Mouse (Mus musculus) stomach, embryonic 15.5 days (tissue): Measurements from ENCODE around the gene Auts2. TPM values are rescaled to one million over a fixed set of nuclear protein-coding genes. Genes with fewer than 3 reads are reported as not detected.

Experiments
- ATAC-seq: fragments of 200-750 bp; cut with Nextera tagmentation; 2 replicates; pipeline ENCODE4 v1.8.0; 2017; ENCODE audit warnings: low read depth, moderate number of reproducible peaks, moderate TSS enrichment; ENCODE audit not compliant: insufficient read depth, low FRiP score
- H3K27ac ChIP-seq: fragments of 300-500 bp; sonication (generic); 2 replicates; pipeline ENCODE4 v1.5.1; 2015; ENCODE audit warnings: mild to moderate bottlenecking, inconsistent platforms
- H3K27me3 ChIP-seq: fragments of 300-500 bp; sonication (generic); replicated peaks from 2 replicates; pipeline ENCODE4 v1.6.1; 2015; ENCODE audit warnings: inconsistent platforms
- H3K36me3 ChIP-seq: fragments of 300-500 bp; sonication (generic); 2 replicates; pipeline ENCODE4 v1.6.1; 2015; ENCODE audit warnings: inconsistent platforms
- H3K4me1 ChIP-seq: fragments of 300-500 bp; sonication (generic); 2 replicates; pipeline ENCODE4 v1.6.1; 2015; ENCODE audit warnings: inconsistent platforms
- H3K4me2 ChIP-seq: fragments of 300-500 bp; sonication (generic); 2 replicates; pipeline ENCODE4 v1.6.1; 2015; ENCODE audit warnings: mild to moderate bottlenecking, inconsistent platforms
- H3K4me3 ChIP-seq: fragments of 300-500 bp; sonication (generic); replicated peaks from 2 replicates; pipeline ENCODE4 v1.5.1; 2015; ENCODE audit warnings: inconsistent platforms
- H3K9ac ChIP-seq: fragments of 300-500 bp; sonication (generic); 2 replicates; pipeline ENCODE4 v1.6.1; 2015; ENCODE audit warnings: inconsistent platforms
- H3K9me3 ChIP-seq: fragments of 300-500 bp; sonication (generic); 2 replicates; pipeline ENCODE4 v1.6.1; 2016; ENCODE audit warnings: inconsistent platforms
- WGBS: fragments of 180-500 bp; shearing (Covaris S2); methylation state at CpG from one replicate; pipeline ENCODE4 v1.1.7; 2015; 5-methylcytosine and 5-hydroxymethylcytosine counted together
- polyA plus RNA-seq: library from polyadenylated mRNA; unstranded; fragments of >200 nt; fragmentation: Nextera tagmentation; extraction: Ambion mirVana; gene quantifications from 2 replicates; pipeline ENCODE4 v1.2.1, GENCODE M21; 2015

Gene Auts2
- polyA plus RNA-seq, 1 experiment from 2014 or later, result 25.5 TPM

- Histone ChIP-seq H3K4me3 (no peak overlapping the region), H3K9ac (no peak overlapping the region), H3K27me3 (no peaks in the 10 kb centered on the region), H3K4me1 (no peaks in the 10 kb centered on the region), H3K27ac (no peak overlapping the region), H3K9me3 (no peaks in the 10 kb centered on the region), H3K4me2 (no peak overlapping the region), H3K36me3 (no peaks in the 10 kb centered on the region)
- ATAC-seq, result no peak
- 54% methylated on average over 12 of the region's 12 CpGs for WGBS
Observed at GRCm38 (mm10) chr5:132126626-132127025, 416.5 kb downstream of the Auts2 start.

DNA sequence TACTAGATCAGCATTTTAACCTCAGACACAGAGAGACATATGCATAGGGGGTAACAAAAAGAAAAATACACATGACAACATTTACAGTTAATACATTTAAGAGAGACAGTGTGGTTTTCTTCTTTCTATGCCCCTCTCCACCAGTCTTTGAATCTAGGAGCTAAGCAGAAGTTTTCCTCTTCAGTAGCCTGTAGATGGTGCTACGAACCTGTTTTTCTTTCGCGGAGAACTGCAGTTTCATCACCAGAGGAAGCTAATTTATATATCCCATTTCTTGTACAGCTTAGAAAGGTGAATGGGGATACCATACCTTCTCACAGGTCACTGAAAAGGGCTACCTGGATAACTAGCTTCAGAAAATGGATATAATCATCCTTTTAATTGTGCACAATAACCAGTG lies 427.5 kb downstream of the Auts2 start:
- Histone ChIP-seq H3K4me3 (no peak overlapping the region), H3K4me2 (no peak overlapping the region), H3K36me3 (no peaks in the 10 kb centered on the region), H3K9me3 (no peaks in the 10 kb centered on the region), H3K27ac (no peak overlapping the region), H3K9ac (no peak overlapping the region), H3K4me1 (no peaks in the 10 kb centered on the region), H3K27me3 (no peaks in the 10 kb centered on the region)
- WGBS, result 78% methylated on average over 3 of the region's 3 CpGs
- no peak for ATAC-seq

DNA sequence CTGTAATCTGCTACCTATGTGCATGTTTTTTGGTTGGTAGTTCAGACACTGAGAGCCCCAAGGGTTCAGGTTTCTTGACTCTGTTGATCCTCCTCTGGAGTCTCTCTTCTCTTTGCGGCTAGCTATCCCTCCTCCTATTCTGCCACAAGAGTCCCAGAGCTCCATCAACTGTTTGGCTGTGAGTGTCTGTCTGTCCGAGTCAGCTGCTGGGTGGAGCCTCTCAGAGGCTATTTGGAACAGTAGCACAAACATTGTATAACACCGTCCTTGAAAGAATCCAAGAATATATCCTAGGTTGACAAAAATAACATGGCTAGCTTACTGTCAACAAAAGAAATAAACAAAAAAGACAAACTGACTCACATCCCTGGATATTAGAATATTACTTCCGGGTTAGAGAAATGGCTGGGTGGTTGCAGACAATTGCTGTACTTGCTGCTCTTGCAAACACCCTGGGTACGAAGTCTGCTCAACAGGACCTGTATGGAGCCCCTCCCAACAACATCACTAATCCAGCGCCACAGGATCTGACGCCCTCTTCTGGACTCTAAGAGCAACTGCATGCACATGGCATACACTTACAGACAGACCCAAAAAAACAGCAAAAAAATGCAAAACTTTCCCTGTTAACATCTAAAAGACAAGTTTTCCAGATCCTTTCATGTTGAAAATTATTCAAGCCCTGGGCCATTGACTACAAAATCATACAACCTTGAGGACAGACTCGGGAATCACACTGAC lies 428.4 kb downstream of the Auts2 start:
- 67% methylated on average over 8 of the region's 8 CpGs for WGBS
- ATAC-seq, result no peak

DNA sequence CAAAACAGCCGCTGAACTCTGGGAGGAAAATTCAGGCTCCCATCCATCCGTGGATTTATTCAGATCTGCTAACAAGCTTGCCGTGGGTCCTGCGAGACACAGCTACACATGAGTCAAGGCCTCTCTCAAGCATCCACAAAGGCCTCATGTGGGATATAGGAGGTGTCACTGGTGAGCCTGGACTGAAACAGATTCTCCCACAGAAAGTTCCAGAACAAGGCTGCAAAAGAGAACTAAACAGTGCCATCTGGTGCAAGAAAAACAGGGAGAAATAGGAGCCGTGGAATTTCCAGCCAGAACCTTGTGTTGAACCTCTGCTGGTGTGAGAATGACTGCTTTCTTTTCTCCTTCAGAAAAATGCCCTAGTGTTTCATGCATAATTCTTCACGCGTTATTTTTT lies 429.7 kb downstream of the Auts2 start:
- Histone ChIP-seq H3K9me3 (no peaks in the 10 kb centered on the region), H3K4me2 (no peak overlapping the region), H3K9ac (no peak overlapping the region), H3K27ac (no peak overlapping the region), H3K27me3 (no peaks in the 10 kb centered on the region), H3K4me1 (no peaks in the 10 kb centered on the region), H3K4me3 (no peak overlapping the region), H3K36me3 (no peaks in the 10 kb centered on the region)
- ATAC-seq, result no peak
- 60% methylated on average over 7 of the region's 7 CpGs for WGBS

More for the DNA sequence above, 428.4 kb downstream of the Auts2 start:
- no peak overlapping the region for H3K27ac ChIP-seq
- H3K9ac ChIP-seq, result no peak overlapping the region
- H3K36me3 ChIP-seq, result no peaks in the 10 kb centered on the region
- H3K4me2 ChIP-seq, result no peak overlapping the region
- no peaks in the 10 kb centered on the region for H3K27me3 ChIP-seq
- H3K4me1 ChIP-seq, result no peaks in the 10 kb centered on the region
- H3K9me3 ChIP-seq, result no peaks in the 10 kb centered on the region
- H3K4me3 ChIP-seq, result no peak overlapping the region

- H3K27ac ChIP-seq, result no peak overlapping the region
- WGBS, result 94% methylated on average over 7 of the region's 7 CpGs
- no peak for ATAC-seq
Observed at GRCm38 (mm10) chr5:132112666-132113065, 430.5 kb downstream of the Auts2 start.

DNA sequence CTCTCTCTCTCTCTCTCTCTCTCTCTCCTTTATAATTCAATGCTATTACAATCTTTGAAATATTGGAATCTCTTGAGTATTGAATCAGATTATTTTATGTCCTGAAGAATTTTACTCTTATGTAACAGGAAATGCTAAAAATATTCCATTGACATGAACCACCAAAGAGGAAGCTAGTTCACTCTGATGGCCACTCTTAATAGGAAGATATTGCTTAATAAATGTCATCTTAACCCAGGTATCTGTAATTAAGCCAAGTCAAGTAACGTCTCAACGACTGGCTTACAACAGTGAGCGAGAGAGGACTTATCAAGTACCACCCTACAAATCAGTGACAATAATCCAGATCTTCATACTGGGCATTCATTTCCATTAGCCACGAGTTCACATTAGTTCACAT lies 440.7 kb downstream of the Auts2 start:
- 85% methylated on average over 4 of the region's 4 CpGs for WGBS
- ATAC-seq, result no peak

More at GRCm38 (mm10) chr5:132112666-132113065, 430.5 kb downstream of the Auts2 start:
- Histone ChIP-seq H3K9ac (no peak overlapping the region), H3K36me3 (no peaks in the 10 kb centered on the region), H3K9me3 (no peaks in the 10 kb centered on the region), H3K4me3 (no peak overlapping the region), H3K4me1 (no peaks in the 10 kb centered on the region), H3K27me3 (no peaks in the 10 kb centered on the region), H3K4me2 (no peak overlapping the region)

GRCm38 (mm10) chr5:132098461-132098860 lies 444.7 kb downstream of the Auts2 start:
- no peaks in the 10 kb centered on the region for H3K9me3 ChIP-seq
- H3K27ac ChIP-seq, result no peak overlapping the region
- no peak for ATAC-seq
- WGBS, result 24% methylated on average over 3 of the region's 3 CpGs
- no peak overlapping the region for H3K9ac ChIP-seq
- H3K36me3 ChIP-seq, result no peaks in the 10 kb centered on the region
- no peak overlapping the region for H3K4me3 ChIP-seq
- peaks cover 7% of the 10 kb centered on the region; the same call in 1 of the 2 replicates for H3K4me1 ChIP-seq
- no peaks in the 10 kb centered on the region for H3K27me3 ChIP-seq
- H3K4me2 ChIP-seq, result no peak overlapping the region

More for the DNA sequence above, 440.7 kb downstream of the Auts2 start:
- H3K27ac ChIP-seq, result no peak overlapping the region
- H3K9me3 ChIP-seq, result no peaks in the 10 kb centered on the region
- H3K9ac ChIP-seq, result no peak overlapping the region
- peaks cover 7% of the 10 kb centered on the region; the same call in 1 of the 2 replicates for H3K4me1 ChIP-seq
- H3K27me3 ChIP-seq, result no peaks in the 10 kb centered on the region
- no peaks in the 10 kb centered on the region for H3K36me3 ChIP-seq
- H3K4me2 ChIP-seq, result no peak overlapping the region
- H3K4me3 ChIP-seq, result no peak overlapping the region

GRCm38 (mm10) chr5:132092721-132093120 lies 450.4 kb downstream of the Auts2 start:
- no peak overlapping the region for H3K27ac ChIP-seq
- ATAC-seq, result no peak
- H3K27me3 ChIP-seq, result no peaks in the 10 kb centered on the region

GRCm38 (mm10) chr5:132089496-132090250 lies 453.5 kb downstream of the Auts2 start:
- H3K36me3 ChIP-seq, result no peaks in the 10 kb centered on the region
- no peak for ATAC-seq
- H3K27me3 ChIP-seq, result no peaks in the 10 kb centered on the region
- H3K4me3 ChIP-seq, result no peak overlapping the region
- WGBS, result 75% methylated on average over 10 of the region's 10 CpGs
- H3K9ac ChIP-seq, result no peak overlapping the region
- H3K9me3 ChIP-seq, result no peaks in the 10 kb centered on the region
- no peaks in the 10 kb centered on the region for H3K4me1 ChIP-seq
- H3K4me2 ChIP-seq, result no peak overlapping the region
- no peak overlapping the region for H3K27ac ChIP-seq

More at GRCm38 (mm10) chr5:132092721-132093120, 450.4 kb downstream of the Auts2 start:
- H3K9me3 ChIP-seq, result no peaks in the 10 kb centered on the region
- no peak overlapping the region for H3K4me2 ChIP-seq
- H3K9ac ChIP-seq, result no peak overlapping the region
- H3K36me3 ChIP-seq, result no peaks in the 10 kb centered on the region
- H3K4me3 ChIP-seq, result no peak overlapping the region
- H3K4me1 ChIP-seq, result no peaks in the 10 kb centered on the region
- 72% methylated on average over 6 of the region's 6 CpGs for WGBS

DNA sequence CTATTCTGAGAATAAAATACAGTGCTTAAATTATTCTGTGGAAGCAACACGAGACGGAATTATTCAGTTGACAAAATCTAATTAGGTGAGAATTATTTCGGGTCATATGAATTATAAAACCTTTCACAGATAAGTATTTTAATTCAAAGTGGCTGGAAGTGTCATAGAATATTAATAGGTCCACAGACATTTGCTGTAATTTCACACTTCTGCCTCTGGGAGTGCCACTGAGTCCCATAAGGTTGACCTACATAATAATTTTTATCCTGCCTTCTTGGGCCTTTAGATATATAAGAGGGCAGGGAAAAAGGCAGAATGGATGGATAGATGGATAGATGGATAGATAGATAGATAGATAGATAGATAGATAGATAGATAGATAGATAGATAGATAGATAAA lies 454.6 kb downstream of the Auts2 start:
- Histone ChIP-seq H3K4me1 (no peaks in the 10 kb centered on the region), H3K4me3 (no peak overlapping the region), H3K36me3 (no peaks in the 10 kb centered on the region), H3K4me2 (no peak overlapping the region), H3K27me3 (no peaks in the 10 kb centered on the region), H3K9me3 (no peaks in the 10 kb centered on the region), H3K27ac (no peak overlapping the region), H3K9ac (no peak overlapping the region)
- 86% methylated on average over 3 of the region's 3 CpGs for WGBS
- ATAC-seq, result no peak

DNA sequence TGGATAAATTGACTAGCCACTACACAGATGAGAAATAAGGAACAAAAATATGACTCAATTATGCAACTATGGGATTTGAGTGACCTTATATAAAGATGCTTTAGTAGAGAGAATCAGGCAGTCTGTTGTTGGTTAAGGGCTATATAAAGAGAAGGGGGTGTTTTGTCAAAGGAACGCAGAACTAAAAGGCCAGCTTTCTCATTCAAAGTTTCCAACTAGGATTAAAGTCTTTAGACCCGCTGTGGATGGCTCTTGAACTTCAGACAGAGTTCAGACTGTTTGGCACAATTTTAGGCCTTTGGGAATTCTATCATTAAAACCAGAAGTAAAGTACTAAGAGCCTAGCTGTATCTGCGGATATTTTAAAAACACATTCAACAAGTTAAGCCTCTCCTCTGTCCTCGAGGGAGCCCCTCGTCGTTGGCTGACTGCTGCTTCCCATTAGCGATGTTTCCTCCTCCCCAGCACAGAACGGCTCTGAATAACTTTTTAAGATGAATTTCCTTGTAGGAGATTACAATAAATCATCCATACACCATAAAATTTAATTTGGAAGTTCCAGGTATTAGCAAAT lies 459.3 kb downstream of the Auts2 start:
- Histone ChIP-seq H3K4me3 (no peak overlapping the region), H3K27ac (no peak overlapping the region), H3K9ac (no peak overlapping the region), H3K4me2 (no peak overlapping the region), H3K36me3 (no peaks in the 10 kb centered on the region), H3K4me1 (no peaks in the 10 kb centered on the region), H3K9me3 (no peaks in the 10 kb centered on the region), H3K27me3 (no peaks in the 10 kb centered on the region)
- ATAC-seq, result no peak
- 32% methylated on average over 8 of the region's 8 CpGs for WGBS

GRCm38 (mm10) chr5:132075942-132076341 lies 467.2 kb downstream of the Auts2 start:
- peaks cover 16% of the 10 kb centered on the region for H3K4me1 ChIP-seq
- H3K27ac ChIP-seq, result no peak overlapping the region
- H3K9me3 ChIP-seq, result no peaks in the 10 kb centered on the region
- no peak for ATAC-seq
- no peaks in the 10 kb centered on the region for H3K36me3 ChIP-seq
- H3K9ac ChIP-seq, result no peak overlapping the region
- no peaks in the 10 kb centered on the region for H3K27me3 ChIP-seq
- no peak overlapping the region for H3K4me2 ChIP-seq
- WGBS, result 82% methylated on average over 2 of the region's 2 CpGs
- H3K4me3 ChIP-seq, result no peak overlapping the region
